In genomic region chr3:97755411-97755810, GRCm38 (mm10) we compare ENCODE assay signal across 24 mouse cellular contexts.
DNase-seq lines count a peak whose midpoint lies in the region; ATAC-seq and TF ChIP-seq lines count a peak whose summit lies in the region.
"Had no signal": no experiment of that assay in that cellular context is flagged by ENCODE, and none has a peak within 500 bp of the region (broad histone marks: within the 10 kb centered on the region; RNA-seq: fewer than 3 reads in every experiment).

No protein-coding gene starts in this region.

- no peak for TF ChIP-seq CTCF in kidney, postnatal 0 days (IDR thresholded peaks at IDR 0.05; ENCODE audit: low read depth)
- no peak for TF ChIP-seq CTCF in left cerebral cortex, adult 2 months (IDR thresholded peaks at IDR 0.05)

- no peaks in the 10 kb centered on the region for H3K27me3 ChIP-seq in kidney, embryonic 14.5 days (ENCODE audit: control insufficient read depth, insufficient read depth, low read length)
- no peaks in the 10 kb centered on the region for H3K27me3 ChIP-seq in kidney, postnatal 0 days (ENCODE audit: insufficient read depth, low read length)
- H3K27me3 ChIP-seq: embryonic facial prominence, embryonic 15.5 days; heart, embryonic 12.5 days; hindbrain, embryonic 13.5 days had no signal

- WGBS in kidney, embryonic 14.5 days: 91% methylated on average over 14 of the region's 14 CpGs
- 80% methylated on average over 14 of the region's 14 CpGs for WGBS in kidney, postnatal 0 days

- intact Hi-C loops in left cerebral cortex, adult 2 months (cut with DNase I): no loop called here

- peaks cover 66% of the 10 kb centered on the region for H3K36me3 ChIP-seq in kidney, embryonic 14.5 days (ENCODE audit: control insufficient read depth, insufficient read depth, low read length)
- peaks cover 54% of the 10 kb centered on the region for H3K36me3 ChIP-seq in kidney, postnatal 0 days (ENCODE audit: insufficient read depth, low read length)

- DNase-seq in frontal cortex, adult 2 months (ENCODE audit: extremely low spot score in 1 of 2, low spot score in 1 of 2): no peak
- peak; percentile 61 for DNase-seq in kidney, adult 18-20 months
- DNase-seq in kidney, postnatal 0 days (ENCODE audit: low spot score): no peak
- peak; percentile 72 to 83 for DNase-seq in kidney, postnatal 36 days
- DNase-seq in left cerebral cortex, adult 2 months (ENCODE audit: extremely low spot score in 1 of 2, low spot score in 2 of 2): no peak
- DNase-seq: adrenal gland, adult 8-10 months; adrenal gland, postnatal 36 days; B cell, adult 2 months; cerebellum, adult 2 months; cerebellum, postnatal 10 days; embryo, embryonic 11 days; gastrocnemius, postnatal 10 days; heart, adult 2 months; heart, postnatal 4 days had no signal

- no peak overlapping the region for H3K4me2 ChIP-seq in kidney, embryonic 14.5 days (replicated peaks; ENCODE audit: low read depth, low read length)
- no peak overlapping the region for H3K4me2 ChIP-seq in kidney, postnatal 0 days (ENCODE audit: low read length)
- H3K4me2 ChIP-seq: embryonic facial prominence, embryonic 15.5 days; heart, embryonic 12.5 days; hindbrain, embryonic 13.5 days had no signal

- no peak overlapping the region for H3K9ac ChIP-seq in kidney, embryonic 14.5 days (ENCODE audit: low read depth, low read length)
- no peak overlapping the region for H3K9ac ChIP-seq in kidney, postnatal 0 days (ENCODE audit: low read depth, low read length)
- H3K9ac ChIP-seq: embryonic facial prominence, embryonic 15.5 days; heart, embryonic 12.5 days; hindbrain, embryonic 13.5 days had no signal

- ATAC-seq in frontal cortex, adult (ENCODE audit: low TSS enrichment): 0 out of 2 replicates have a peak, but pooled peaks have one; percentile 20
- no peak for ATAC-seq in kidney, embryonic 14.5 days (ENCODE audit: low FRiP score, low TSS enrichment)
- ATAC-seq in kidney, postnatal 0 days (replicated peaks; ENCODE audit: low FRiP score, low read depth): no peak
- ATAC-seq: CD4-positive, CD25-positive, alpha-beta regulatory T cell, adult 4 months; forebrain, embryonic 14.5 days had no signal

- no peaks in the 10 kb centered on the region for H3K4me1 ChIP-seq in kidney, embryonic 14.5 days (ENCODE audit: control insufficient read depth, insufficient read depth, low read length)
- H3K4me1 ChIP-seq in kidney, postnatal 0 days (replicated peaks; ENCODE audit: insufficient read depth, low read length): no peaks in the 10 kb centered on the region
- H3K4me1 ChIP-seq: embryonic facial prominence, embryonic 15.5 days; forebrain, embryonic 10.5 days; heart, embryonic 12.5 days; hindbrain, embryonic 13.5 days had no signal

- no peak overlapping the region for H3K27ac ChIP-seq in kidney, embryonic 14.5 days (ENCODE audit: low read depth, low read length)
- H3K27ac ChIP-seq in kidney, postnatal 0 days: peak overlapping the region; percentile 8; the same call in 1 of the 2 replicates
- H3K27ac ChIP-seq in left cerebral cortex, adult 2 months: no peak overlapping the region
- H3K27ac ChIP-seq: embryonic facial prominence, embryonic 15.5 days; forebrain, embryonic 10.5 days; heart, adult 2 months; hindbrain, embryonic 13.5 days had no signal

- H3K9me3 ChIP-seq in kidney, embryonic 14.5 days (ENCODE audit: control insufficient read depth, low read length): no peaks in the 10 kb centered on the region
- no peaks in the 10 kb centered on the region for H3K9me3 ChIP-seq in kidney, postnatal 0 days (replicated peaks; ENCODE audit: low read length)
- H3K9me3 ChIP-seq: embryonic facial prominence, embryonic 15.5 days; forebrain, embryonic 10.5 days; G1E; heart, embryonic 12.5 days; hindbrain, embryonic 13.5 days had no signal

- H3K4me3 ChIP-seq in kidney, embryonic 14.5 days (ENCODE audit: low read length): no peak overlapping the region
- H3K4me3 ChIP-seq in kidney, postnatal 0 days (replicated peaks; ENCODE audit: low read depth, low read length): no peak overlapping the region
- no peak overlapping the region for H3K4me3 ChIP-seq in left cerebral cortex, adult 2 months
- H3K4me3 ChIP-seq: embryonic facial prominence, embryonic 15.5 days; erythroblast, embryonic 14.5 days; forebrain, embryonic 10.5 days; heart, adult 2 months; heart, embryonic 12.5 days; hindbrain, embryonic 13.5 days had no signal

Comparison
In these comparisons a context has a peak if more than half of its experiments do, and no peak if none do; other contexts are left out.
1. DNase-seq: peak in kidney, adult 18-20 months (single experiment) and kidney, postnatal 36 days (2 of 2); none in frontal cortex, adult 2 months (0 of 2), kidney, postnatal 0 days (single experiment) and left cerebral cortex, adult 2 months (0 of 2).